Mouse (Mus musculus) hindbrain, embryonic 14.5 days (tissue): ENCODE measurements at regions not wholly inside any gene's neighbourhood (a gene's known extent, or its start where the extent isn't known, plus 50 kb on each side); places are given as distances from the start of the nearest gene placed in this dataset.

Experiments
- ATAC-seq: fragments of 200-750 bp; cut with Nextera tagmentation; 2 replicates; pipeline ENCODE4 v1.8.0; 2017; ENCODE audit warnings: moderate number of reproducible peaks, mild to moderate bottlenecking, moderate TSS enrichment, moderate library complexity; ENCODE audit not compliant: low FRiP score
- DNase-seq: peaks from one replicate; pipeline ENCODE4 v3.0.0-alpha.2; 2015; ENCODE audit warnings: low spot score
- H3K27ac ChIP-seq: fragments of 300-500 bp; sonication (generic); 2 replicates; pipeline ENCODE4 v1.5.1; 2014; ENCODE audit warnings: mild to moderate bottlenecking, moderate library complexity
- H3K27me3 ChIP-seq: fragments of 300-500 bp; sonication (generic); 2 replicates; pipeline ENCODE4 v1.6.1; 2014; ENCODE audit warnings: mild to moderate bottlenecking, low read length, mixed read lengths; ENCODE audit not compliant: control insufficient read depth, insufficient read depth
- H3K36me3 ChIP-seq: fragments of 300-500 bp; sonication (generic); replicated peaks from 2 replicates; pipeline ENCODE4 v1.6.1; 2014; ENCODE audit not compliant: control insufficient read depth, insufficient read depth
- H3K4me1 ChIP-seq: fragments of 300-500 bp; sonication (generic); replicated peaks from 2 replicates; pipeline ENCODE4 v1.6.1; 2014; ENCODE audit warnings: antibody characterized with exemption, low read length, mixed read lengths; ENCODE audit not compliant: control insufficient read depth, insufficient read depth
- H3K4me2 ChIP-seq: fragments of 300-500 bp; sonication (generic); replicated peaks from 2 replicates; pipeline ENCODE4 v1.6.1; 2014; ENCODE audit warnings: mild to moderate bottlenecking, moderate library complexity
- H3K4me3 ChIP-seq: fragments of 300-500 bp; sonication (generic); replicated peaks from 2 replicates; pipeline ENCODE4 v1.5.1; 2014; ENCODE audit warnings: mild to moderate bottlenecking, low read length
- H3K9ac ChIP-seq: fragments of 300-500 bp; sonication (generic); 2 replicates; pipeline ENCODE4 v1.6.1; 2014
- H3K9me3 ChIP-seq: fragments of 300-500 bp; sonication (generic); 2 replicates; pipeline ENCODE4 v1.6.1; 2016; ENCODE audit warnings: low read length; ENCODE audit not compliant: control insufficient read depth
- WGBS: fragments of 180-500 bp; shearing (Covaris S2); extraction: QIAGEN DNeasy Blood & Tissue Kit; methylation state at CpG from one replicate; pipeline ENCODE4 v1.1.7; 2014; 5-methylcytosine and 5-hydroxymethylcytosine counted together

DNA sequence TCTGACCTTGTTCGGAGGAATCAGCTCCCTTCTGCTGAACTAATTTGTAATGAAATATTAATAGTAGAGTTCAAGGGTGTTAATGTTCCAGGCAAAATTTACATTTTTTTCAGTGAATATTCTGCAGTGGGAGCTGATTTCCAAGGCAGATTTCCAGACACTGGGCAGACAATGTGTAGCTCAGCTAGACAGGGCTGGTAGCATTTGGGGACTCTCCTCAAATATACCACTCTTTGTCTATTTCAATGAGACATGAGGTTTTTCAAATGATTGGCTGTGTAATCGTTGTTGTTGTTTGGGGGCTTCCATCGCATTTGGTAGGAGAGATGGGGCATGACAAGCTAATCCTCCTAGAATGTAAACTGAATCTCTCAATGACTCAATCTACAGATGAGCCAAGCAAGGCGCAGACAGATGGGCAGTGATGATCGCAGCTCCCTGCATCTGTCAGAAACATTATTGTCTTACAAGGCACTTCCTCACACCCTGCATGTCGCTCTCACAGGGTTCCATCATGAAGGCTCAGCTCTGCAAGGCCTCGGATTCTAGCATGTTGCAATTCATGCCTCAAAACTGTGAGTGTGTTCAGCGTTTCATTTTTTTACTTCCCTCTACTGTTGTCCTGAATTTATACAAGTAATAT, 241.7 kb upstream of the Akirin2 start:
- Histone ChIP-seq H3K4me2 (no peak overlapping the region), H3K27ac (peak overlapping the region; percentile 53), H3K9ac (no peak overlapping the region), H3K9me3 (peaks cover under 1% of the 10 kb centered on the region; the same call in 1 of the 2 replicates), H3K27me3 (no peaks in the 10 kb centered on the region), H3K4me3 (no peak overlapping the region), H3K4me1 (0 out of 2 replicates have a peak, but pooled peaks cover 8% of the 10 kb centered on the region), H3K36me3 (no peaks in the 10 kb centered on the region)
- ATAC-seq (peak; percentile 77), DNase-seq (peak; percentile 44)
- 52% methylated on average over 8 of the region's 8 CpGs for WGBS

DNA sequence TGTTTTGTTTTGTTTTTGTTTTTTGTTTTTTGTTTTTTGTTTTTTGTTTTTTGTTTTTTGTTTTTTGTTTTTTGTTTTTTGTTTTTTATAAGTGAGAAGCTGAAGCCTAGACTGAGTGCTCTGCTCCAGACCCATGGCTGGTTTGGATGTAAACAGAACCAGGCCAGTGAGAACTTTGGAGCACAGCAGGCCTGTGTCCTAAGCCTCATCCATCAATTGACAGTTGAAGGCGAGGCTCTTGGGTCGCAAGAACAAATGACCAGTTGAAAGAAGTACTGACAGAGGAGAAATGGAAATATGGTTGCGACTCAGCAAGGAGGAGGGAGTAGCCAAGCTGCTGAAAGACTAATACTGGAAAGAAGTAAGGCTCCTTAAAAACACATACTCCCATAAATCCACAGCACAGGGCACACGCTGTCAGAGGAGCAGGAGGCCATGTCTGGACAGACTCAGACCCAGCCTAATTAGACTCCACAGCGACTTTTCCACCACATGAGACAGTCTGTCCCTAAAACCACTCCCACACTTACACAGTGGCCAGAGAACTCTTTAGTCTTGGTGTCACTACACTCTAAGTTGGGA, 240.6 kb upstream of the Akirin2 start:
- 42% methylated on average over 5 of the region's 5 CpGs for WGBS
- ATAC-seq (no peak), DNase-seq (no peak)
- H3K9ac ChIP-seq, result no peak overlapping the region
- H3K27ac ChIP-seq, result no peak overlapping the region
- H3K4me3 ChIP-seq, result no peak overlapping the region
- H3K36me3 ChIP-seq, result no peaks in the 10 kb centered on the region
- H3K4me2 ChIP-seq, result no peak overlapping the region
- peaks cover 4% of the 10 kb centered on the region; the same call in 1 of the 2 replicates for H3K9me3 ChIP-seq
- 0 out of 2 replicates have a peak, but pooled peaks cover 8% of the 10 kb centered on the region for H3K4me1 ChIP-seq
- H3K27me3 ChIP-seq, result no peaks in the 10 kb centered on the region

DNA sequence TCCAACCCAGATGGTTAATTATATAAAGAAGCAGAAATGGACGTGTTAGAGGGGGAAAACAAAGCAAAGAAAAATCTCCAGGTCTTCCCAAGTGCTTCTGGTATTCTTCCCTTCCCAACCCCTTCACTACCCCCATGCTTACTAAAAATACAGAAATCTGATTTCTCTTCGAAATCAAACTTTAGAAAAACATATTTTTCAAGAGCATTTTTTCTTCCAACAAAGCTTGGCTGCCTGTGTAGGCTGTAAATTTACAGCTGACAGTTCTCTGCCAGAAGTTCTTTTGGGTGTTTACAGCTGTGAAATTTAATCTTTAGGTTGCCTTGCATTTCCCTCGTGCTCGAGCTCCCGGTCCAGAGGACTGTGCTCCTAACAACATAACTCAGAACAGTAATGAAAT, 234.9 kb upstream of the Akirin2 start:
- no peaks in the 10 kb centered on the region for H3K4me1 ChIP-seq
- no peak overlapping the region for H3K4me2 ChIP-seq
- no peak overlapping the region for H3K4me3 ChIP-seq
- no peak overlapping the region for H3K27ac ChIP-seq
- H3K27me3 ChIP-seq, result no peaks in the 10 kb centered on the region
- DNase-seq (no peak), ATAC-seq (no peak)
- peaks cover 4% of the 10 kb centered on the region; the same call in 1 of the 2 replicates for H3K9me3 ChIP-seq
- no peak overlapping the region for H3K9ac ChIP-seq
- 82% methylated on average over 5 of the region's 5 CpGs for WGBS
- no peaks in the 10 kb centered on the region for H3K36me3 ChIP-seq

DNA sequence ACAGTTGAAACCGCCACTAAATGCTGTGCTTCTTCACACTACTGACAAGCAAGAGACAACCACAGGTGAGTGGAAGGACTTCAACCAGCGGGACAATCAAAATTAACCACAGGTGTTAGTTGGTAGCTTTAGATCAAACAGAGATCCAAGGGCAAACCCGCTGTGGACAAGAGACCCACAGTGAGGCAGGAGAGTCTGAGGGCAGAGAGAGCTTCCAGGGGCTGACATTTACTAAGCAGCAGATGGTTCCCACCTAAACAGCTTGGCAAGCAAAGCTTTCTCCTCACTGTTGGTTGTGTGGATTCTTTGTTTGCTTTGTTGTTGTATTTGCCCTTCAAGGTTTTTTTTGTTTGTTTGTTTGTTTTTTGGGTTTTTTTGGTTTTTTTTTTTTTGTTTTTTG, 227.9 kb upstream of the Akirin2 start:
- H3K9ac ChIP-seq, result no peak overlapping the region

DNA sequence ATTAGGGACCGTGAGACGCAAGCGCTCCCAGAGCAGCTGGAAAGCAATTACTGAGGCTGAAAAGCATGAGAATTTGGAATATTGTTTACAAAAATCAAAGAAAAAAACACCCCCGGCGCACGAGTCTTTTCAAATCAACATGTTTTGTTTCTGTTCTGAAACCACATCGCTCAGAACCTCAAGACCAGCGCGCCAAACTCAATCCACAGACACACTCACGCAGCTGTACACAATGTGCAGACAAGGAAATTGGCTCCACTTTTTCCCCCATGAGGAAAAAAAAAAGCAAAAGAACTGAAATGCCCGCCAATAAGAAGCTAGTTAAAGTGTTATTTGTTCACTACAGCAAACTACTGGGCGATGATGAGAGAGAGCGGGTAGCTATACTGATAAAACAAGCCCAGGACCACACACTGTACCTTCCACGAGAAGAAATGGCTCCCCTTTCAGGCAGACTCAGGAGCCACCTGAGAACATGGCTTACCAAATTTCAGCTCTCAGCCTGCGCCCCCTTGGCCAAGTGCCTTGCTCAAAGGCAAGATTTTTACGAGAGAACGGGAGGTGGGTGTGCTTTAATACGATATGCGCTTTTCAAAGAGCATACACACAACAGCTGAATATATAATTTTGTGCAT, 222.5 kb upstream of the Akirin2 start:
- ATAC-seq (no peak), DNase-seq (no peak)
- Histone ChIP-seq H3K36me3 (no peaks in the 10 kb centered on the region), H3K9me3 (no peaks in the 10 kb centered on the region), H3K9ac (no peak overlapping the region), H3K4me2 (no peak overlapping the region), H3K27ac (no peak overlapping the region), H3K4me3 (no peak overlapping the region), H3K4me1 (no peaks in the 10 kb centered on the region; the same call in 1 of the 2 replicates), H3K27me3 (no peaks in the 10 kb centered on the region)
- 75% methylated on average over 19 of the region's 19 CpGs for WGBS

More for the DNA sequence above, 227.9 kb upstream of the Akirin2 start:
- no peak overlapping the region for H3K4me2 ChIP-seq
- DNase-seq (no peak), ATAC-seq (no peak)
- H3K4me3 ChIP-seq, result no peak overlapping the region
- no peaks in the 10 kb centered on the region for H3K4me1 ChIP-seq
- no peaks in the 10 kb centered on the region for H3K27me3 ChIP-seq
- H3K27ac ChIP-seq, result no peak overlapping the region
- 72% methylated on average over 3 of the region's 3 CpGs for WGBS
- no peaks in the 10 kb centered on the region for H3K36me3 ChIP-seq
- H3K9me3 ChIP-seq, result no peaks in the 10 kb centered on the region

DNA sequence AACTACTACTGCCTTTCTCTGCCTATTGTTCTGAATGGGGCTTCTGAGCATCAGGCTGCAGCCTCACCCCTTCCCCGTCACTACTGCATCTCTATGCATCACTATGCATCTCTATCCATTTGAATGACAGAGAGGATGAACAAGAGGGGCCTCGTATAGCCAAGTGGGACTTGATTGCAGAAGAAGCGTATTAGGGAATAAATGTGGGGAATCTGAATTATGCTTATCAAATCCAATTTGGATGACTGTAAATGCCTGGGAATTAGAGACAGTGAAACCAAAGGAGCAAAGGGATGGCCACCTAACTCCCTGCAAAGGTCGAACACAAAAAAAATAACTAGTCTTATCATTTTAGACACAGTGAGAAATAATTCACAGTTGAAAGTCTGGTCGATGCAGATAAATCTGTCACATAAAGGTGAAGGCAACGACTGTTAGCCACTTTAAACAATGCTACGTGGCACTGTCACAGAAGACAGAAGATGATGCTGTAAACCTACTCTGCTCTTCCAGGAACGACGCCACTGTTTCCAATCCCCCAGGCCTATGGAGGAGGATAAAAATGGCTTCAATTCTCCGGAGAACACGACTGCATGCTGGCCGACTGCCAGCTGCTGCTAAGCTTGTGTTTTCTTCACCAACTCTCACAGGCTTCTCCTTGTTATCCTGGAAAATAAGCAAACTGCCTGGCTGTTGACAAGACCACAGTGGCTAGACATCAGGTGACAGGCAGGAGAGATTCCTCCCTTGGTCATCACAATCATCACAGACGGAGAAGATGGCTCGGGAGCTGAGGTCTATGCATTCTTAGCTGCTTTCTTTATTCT, 213.6 kb upstream of the Akirin2 start:
- H3K4me1 ChIP-seq, result peaks cover 17% of the 10 kb centered on the region
- ATAC-seq, result peak; percentile 71
- H3K4me2 ChIP-seq, result no peak overlapping the region
- H3K27me3 ChIP-seq, result no peaks in the 10 kb centered on the region
- H3K4me3 ChIP-seq, result no peak overlapping the region
- no peaks in the 10 kb centered on the region for H3K36me3 ChIP-seq
- WGBS, result 32% methylated on average over 14 of the region's 14 CpGs
- peak; percentile 72 for DNase-seq
- peak overlapping the region; percentile 73 for H3K27ac ChIP-seq
- no peaks in the 10 kb centered on the region for H3K9me3 ChIP-seq
- peak overlapping the region; percentile 5; the same call in 1 of the 2 replicates for H3K9ac ChIP-seq

DNA sequence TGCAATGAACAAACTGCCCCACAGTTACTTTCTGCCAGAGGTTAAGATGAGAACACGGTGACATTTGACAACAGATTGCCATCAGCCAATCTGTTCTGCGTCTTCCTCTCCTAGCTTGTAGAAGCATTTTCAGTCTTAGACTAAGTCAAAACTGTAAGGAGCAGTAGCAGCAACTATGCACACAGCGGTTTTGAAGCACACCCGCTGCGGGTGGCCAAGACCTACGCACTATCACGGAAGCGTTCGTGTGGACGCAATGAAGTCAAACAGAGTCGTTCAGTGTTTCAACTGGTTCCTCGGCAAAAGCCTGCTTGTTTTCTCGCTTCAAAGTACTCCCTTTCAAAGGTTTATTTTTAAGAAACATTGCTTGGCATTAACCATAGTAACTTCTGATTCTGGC, 212.9 kb upstream of the Akirin2 start:
- H3K27me3 ChIP-seq, result no peaks in the 10 kb centered on the region
- H3K4me2 ChIP-seq, result no peak overlapping the region
- DNase-seq, result no peak
- 81% methylated on average over 13 of the region's 13 CpGs for WGBS
- H3K27ac ChIP-seq, result peak overlapping the region; percentile 73
- H3K36me3 ChIP-seq, result no peaks in the 10 kb centered on the region
- H3K4me3 ChIP-seq, result no peak overlapping the region
- ATAC-seq, result no peak
- H3K4me1 ChIP-seq, result peaks cover 17% of the 10 kb centered on the region
- no peaks in the 10 kb centered on the region for H3K9me3 ChIP-seq
- H3K9ac ChIP-seq, result no peak overlapping the region

DNA sequence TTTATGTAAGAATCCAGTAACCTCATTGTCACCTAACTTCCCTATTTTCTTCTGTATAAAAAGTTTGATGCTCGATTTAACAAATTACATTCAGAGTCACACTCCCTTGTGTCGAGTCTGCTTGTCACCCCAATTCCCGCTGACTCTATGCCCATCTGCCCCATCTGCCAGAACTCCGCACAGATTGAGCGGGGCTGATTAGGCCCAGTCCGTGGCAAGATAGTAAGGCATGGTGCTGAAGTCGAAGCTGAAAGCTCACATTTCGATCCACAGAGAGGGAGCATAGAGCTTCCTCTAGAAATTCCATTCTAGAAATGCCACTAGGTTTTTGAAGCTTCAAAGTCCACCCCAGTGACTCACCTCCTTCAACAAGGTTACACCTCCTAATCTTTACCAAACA, 210.7 kb upstream of the Akirin2 start:
- Histone ChIP-seq H3K27ac (no peak overlapping the region), H3K4me2 (no peak overlapping the region), H3K36me3 (no peaks in the 10 kb centered on the region), H3K9ac (no peak overlapping the region), H3K4me3 (no peak overlapping the region), H3K4me1 (peaks cover 17% of the 10 kb centered on the region), H3K9me3 (no peaks in the 10 kb centered on the region), H3K27me3 (no peaks in the 10 kb centered on the region)
- ATAC-seq, result no peak
- DNase-seq, result no peak
- 89% methylated on average over 8 of the region's 8 CpGs for WGBS
